Mouse (Mus musculus): ENCODE results near the gene Lsm4.

GRCm38 (mm10) chr8:70708281-70708680 is 35.2 kb downstream of the Lsm4 start:
- TF ChIP-seq FLI1 (IDR thresholded peaks at IDR 0.05; ENCODE audit: low read length) = no peak
- TF ChIP-seq GATA1 (IDR thresholded peaks at IDR 0.05; ENCODE audit: borderline replicate concordance, low read length) = no peak

Measured in megakaryocyte, embryonic 14.5 days (primary cell).